Mouse (Mus musculus) midbrain, embryonic 12.5 days (tissue): Measurements from ENCODE around the gene Ralgps2. TPM values are rescaled to one million over a fixed set of nuclear protein-coding genes. Genes with fewer than 3 reads are reported as not detected.

Experiments used
- ATAC-seq: fragments of 200-750 bp; cut with Nextera tagmentation; 2 replicates; pipeline ENCODE4 v1.8.0; 2017; ENCODE audit warnings: low read depth, moderate TSS enrichment, moderate library complexity; ENCODE audit not compliant: low FRiP score
- H3K27ac ChIP-seq: fragments of 300-500 bp; sonication (generic); replicated peaks from 2 replicates; pipeline ENCODE4 v1.5.1; 2016; ENCODE audit warnings: mild to moderate bottlenecking
- H3K27me3 ChIP-seq: fragments of 300-500 bp; sonication (generic); 2 replicates; pipeline ENCODE4 v1.6.1; 2016; ENCODE audit warnings: mild to moderate bottlenecking
- H3K36me3 ChIP-seq: fragments of 300-500 bp; sonication (generic); 2 replicates; pipeline ENCODE4 v1.6.1; 2016
- H3K4me1 ChIP-seq: fragments of 300-500 bp; sonication (generic); 2 replicates; pipeline ENCODE4 v1.6.1; 2016
- H3K4me2 ChIP-seq: fragments of 300-500 bp; sonication (generic); replicated peaks from 2 replicates; pipeline ENCODE4 v1.6.1; 2016; ENCODE audit warnings: mild to moderate bottlenecking, moderate library complexity
- H3K4me3 ChIP-seq: fragments of 300-500 bp; sonication (generic); 2 replicates; pipeline ENCODE4 v1.5.1; 2016; ENCODE audit warnings: mild to moderate bottlenecking
- H3K9ac ChIP-seq: fragments of 300-500 bp; sonication (generic); replicated peaks from 2 replicates; pipeline ENCODE4 v1.6.1; 2016; ENCODE audit warnings: mild to moderate bottlenecking, moderate library complexity
- H3K9me3 ChIP-seq: fragments of 300-500 bp; sonication (generic); 2 replicates; pipeline ENCODE4 v1.6.1; 2016; ENCODE audit warnings: mild to moderate bottlenecking
- WGBS: fragments of 180-500 bp; shearing (Covaris S2); methylation state at CpG from one replicate; pipeline ENCODE4 v1.1.7; 2016; 5-methylcytosine and 5-hydroxymethylcytosine counted together
- polyA plus RNA-seq: library from polyadenylated mRNA; unstranded; fragments of >200 nt; fragmentation: Nextera tagmentation; extraction: Ambion mirVana; gene quantifications from 2 replicates; pipeline ENCODE4 v1.2.1, GENCODE M21; 2016

Ralgps2 gene
- polyA plus RNA-seq, 1 experiment from 2014 or later = 125 TPM

- ATAC-seq = no peak
- Histone ChIP-seq H3K9me3 (no peaks in the 10 kb centered on the region), H3K4me3 (peak overlapping the region; percentile 98), H3K4me2 (peak overlapping the region; percentile 76), H3K27ac (no peak overlapping the region), H3K9ac (no peak overlapping the region), H3K4me1 (peaks cover 16% of the 10 kb centered on the region; the same call in 1 of the 2 replicates), H3K36me3 (no peaks in the 10 kb centered on the region), H3K27me3 (peaks cover 5% of the 10 kb centered on the region; the same call in 1 of the 2 replicates)
- WGBS = 51% methylated on average over 7 of the region's 7 CpGs
These were observed 1.2 kb upstream of the Ralgps2 start for GRCm38 (mm10) chr1:156940584-156940983.

- H3K4me1 ChIP-seq = peaks cover 16% of the 10 kb centered on the region; the same call in 1 of the 2 replicates
- peak overlapping the region; percentile 97 for H3K27ac ChIP-seq
- 3% methylated on average over 8 of the region's 8 CpGs for WGBS
- no peaks in the 10 kb centered on the region for H3K36me3 ChIP-seq
- H3K9ac ChIP-seq = peak overlapping the region; percentile 96
- H3K27me3 ChIP-seq = peaks cover 5% of the 10 kb centered on the region; the same call in 1 of the 2 replicates
- H3K4me2 ChIP-seq = peak overlapping the region; percentile 76
- H3K9me3 ChIP-seq = no peaks in the 10 kb centered on the region
- H3K4me3 ChIP-seq = peak overlapping the region; percentile 98
- ATAC-seq = peak; percentile 11; the same call in 1 of the 2 replicates
These were observed 706 bp upstream of the Ralgps2 start for GRCm38 (mm10) chr1:156940142-156940522.

GRCm38 (mm10) chr1:156938705-156939242 lies 652 bp downstream of the Ralgps2 start:
- Histone ChIP-seq H3K36me3 (no peaks in the 10 kb centered on the region), H3K4me2 (peak overlapping the region; percentile 76), H3K9me3 (no peaks in the 10 kb centered on the region), H3K4me1 (peaks cover 16% of the 10 kb centered on the region; the same call in 1 of the 2 replicates), H3K4me3 (peak overlapping the region; percentile 98), H3K27ac (peak overlapping the region; percentile 97), H3K9ac (peak overlapping the region; percentile 96), H3K27me3 (peaks cover 5% of the 10 kb centered on the region; the same call in 1 of the 2 replicates)
- peak; percentile 76 for ATAC-seq
- WGBS = under 1% methylated on average over 51 of the region's 51 CpGs

DNA sequence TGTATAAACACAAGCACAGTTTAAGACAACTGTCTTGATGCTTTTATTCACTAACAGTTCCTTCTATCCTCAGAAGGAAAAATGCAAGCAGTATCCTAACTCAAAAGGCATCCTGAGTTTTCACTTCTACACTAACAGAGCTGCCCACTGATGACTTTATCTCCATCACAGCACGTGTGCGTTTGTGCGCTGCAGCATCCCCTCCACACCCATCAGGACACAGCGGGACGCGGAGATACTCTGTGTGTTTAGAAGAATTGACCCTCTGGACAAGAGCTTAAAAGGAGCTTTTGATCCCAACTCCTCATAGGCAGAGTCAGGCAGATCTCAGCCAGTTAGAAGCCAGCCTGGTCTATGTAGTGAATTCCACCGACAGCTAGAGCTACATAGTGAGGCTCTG lies 2.0 kb downstream of the Ralgps2 start:
- no peak for ATAC-seq
- H3K4me3 ChIP-seq = 0 out of 2 replicates have a peak overlapping the region, but pooled peaks have one; percentile 0

DNA sequence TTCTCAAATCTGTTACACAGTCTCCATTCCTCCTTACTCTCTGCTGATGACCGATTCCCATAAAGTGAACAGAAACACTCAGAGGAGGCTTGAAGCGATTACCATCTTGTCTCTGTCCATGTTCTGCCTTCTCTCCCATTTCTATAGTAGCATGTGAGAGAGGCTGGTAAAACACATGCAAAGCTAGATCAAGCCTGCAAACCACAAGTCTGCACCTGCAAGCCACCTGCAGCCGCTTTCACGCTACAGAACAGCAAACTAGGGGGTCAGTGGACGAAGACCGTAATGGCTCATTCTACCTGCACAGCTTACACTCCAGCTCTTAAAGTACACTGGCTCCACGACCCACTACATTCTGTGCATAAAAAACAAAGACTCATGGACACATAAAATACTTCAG lies 5.7 kb downstream of the Ralgps2 start:
- no peaks in the 10 kb centered on the region for H3K27me3 ChIP-seq
- no peak overlapping the region for H3K4me3 ChIP-seq
- peaks cover 25% of the 10 kb centered on the region for H3K4me1 ChIP-seq
- H3K36me3 ChIP-seq = no peaks in the 10 kb centered on the region
- 92% methylated on average over 7 of the region's 7 CpGs for WGBS
- no peak overlapping the region for H3K9ac ChIP-seq
- no peaks in the 10 kb centered on the region for H3K9me3 ChIP-seq
- no peak overlapping the region for H3K4me2 ChIP-seq
- ATAC-seq = no peak
- H3K27ac ChIP-seq = no peak overlapping the region

More for the DNA sequence above, 2.0 kb downstream of the Ralgps2 start:
- Histone ChIP-seq H3K27me3 (peaks cover 5% of the 10 kb centered on the region; the same call in 1 of the 2 replicates), H3K9me3 (no peaks in the 10 kb centered on the region), H3K4me2 (peak overlapping the region; percentile 25; the same call in 1 of the 2 replicates), H3K36me3 (no peaks in the 10 kb centered on the region), H3K4me1 (peaks cover 16% of the 10 kb centered on the region; the same call in 1 of the 2 replicates), H3K9ac (no peak overlapping the region), H3K27ac (no peak overlapping the region)
- WGBS = 69% methylated on average over 7 of the region's 7 CpGs

DNA sequence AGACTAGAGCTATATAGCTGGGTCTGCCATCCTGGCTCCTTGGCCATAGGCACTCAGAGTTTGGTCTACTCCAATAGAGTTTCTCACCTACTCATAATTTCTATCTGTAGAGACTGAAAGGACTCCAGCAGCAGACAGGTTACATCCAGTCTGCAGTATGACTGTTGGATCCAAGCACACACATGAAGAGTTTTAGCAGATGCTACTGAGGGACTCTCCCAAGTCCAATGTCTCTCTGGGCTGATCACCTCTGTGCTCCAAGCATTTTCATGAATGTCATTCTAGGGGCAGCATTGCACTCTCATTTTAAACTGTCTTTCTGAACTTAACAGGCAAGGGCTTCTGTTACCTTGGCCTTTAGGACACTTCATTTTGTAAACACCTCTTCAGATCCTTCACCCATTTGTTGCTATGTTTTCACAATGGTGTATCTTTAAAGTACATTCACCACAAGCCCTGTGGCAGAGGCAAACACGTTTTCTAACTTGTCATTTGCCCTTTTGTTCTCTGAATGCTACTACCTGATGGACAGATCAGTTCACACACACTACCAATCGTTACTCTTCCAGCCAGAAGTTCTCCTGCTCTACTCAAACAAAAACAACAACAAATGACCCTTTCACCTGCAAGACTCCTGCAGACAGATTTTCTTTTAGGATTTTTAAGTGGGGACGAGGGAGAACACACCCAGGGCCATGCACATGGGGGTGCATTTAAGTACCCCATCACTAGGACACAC lies 7.2 kb downstream of the Ralgps2 start:
- no peak overlapping the region for H3K9ac ChIP-seq
- peaks cover 26% of the 10 kb centered on the region for H3K4me1 ChIP-seq
- ATAC-seq = no peak
- H3K27me3 ChIP-seq = no peaks in the 10 kb centered on the region
- H3K4me3 ChIP-seq = no peak overlapping the region
- no peak overlapping the region for H3K27ac ChIP-seq
- 39% methylated on average over 3 of the region's 3 CpGs for WGBS
- H3K36me3 ChIP-seq = no peaks in the 10 kb centered on the region
- H3K9me3 ChIP-seq = no peaks in the 10 kb centered on the region
- no peak overlapping the region for H3K4me2 ChIP-seq

GRCm38 (mm10) chr1:156931106-156931870 lies 8.1 kb downstream of the Ralgps2 start:
- Histone ChIP-seq H3K27ac (no peak overlapping the region), H3K4me3 (no peak overlapping the region), H3K36me3 (no peaks in the 10 kb centered on the region), H3K9ac (no peak overlapping the region), H3K27me3 (no peaks in the 10 kb centered on the region), H3K4me2 (no peak overlapping the region), H3K9me3 (no peaks in the 10 kb centered on the region), H3K4me1 (peaks cover 28% of the 10 kb centered on the region)
- no peak for ATAC-seq
- 71% methylated on average over 10 of the region's 10 CpGs for WGBS

GRCm38 (mm10) chr1:156930263-156930662 lies 9.2 kb downstream of the Ralgps2 start:
- Histone ChIP-seq H3K36me3 (no peaks in the 10 kb centered on the region), H3K4me3 (no peak overlapping the region), H3K27ac (no peak overlapping the region), H3K27me3 (no peaks in the 10 kb centered on the region), H3K4me2 (no peak overlapping the region), H3K9ac (no peak overlapping the region), H3K4me1 (peaks cover 31% of the 10 kb centered on the region), H3K9me3 (no peaks in the 10 kb centered on the region)
- 69% methylated on average over 4 of the region's 5 CpGs for WGBS
- ATAC-seq = no peak

- Histone ChIP-seq H3K4me3 (no peak overlapping the region), H3K27ac (no peak overlapping the region), H3K4me2 (no peak overlapping the region), H3K36me3 (no peaks in the 10 kb centered on the region), H3K9ac (no peak overlapping the region), H3K27me3 (no peaks in the 10 kb centered on the region), H3K9me3 (no peaks in the 10 kb centered on the region), H3K4me1 (peaks cover 31% of the 10 kb centered on the region)
- ATAC-seq = no peak
- WGBS = 93% methylated on average over 4 of the region's 4 CpGs
These were observed 11.2 kb downstream of the Ralgps2 start for GRCm38 (mm10) chr1:156928255-156928654.

DNA sequence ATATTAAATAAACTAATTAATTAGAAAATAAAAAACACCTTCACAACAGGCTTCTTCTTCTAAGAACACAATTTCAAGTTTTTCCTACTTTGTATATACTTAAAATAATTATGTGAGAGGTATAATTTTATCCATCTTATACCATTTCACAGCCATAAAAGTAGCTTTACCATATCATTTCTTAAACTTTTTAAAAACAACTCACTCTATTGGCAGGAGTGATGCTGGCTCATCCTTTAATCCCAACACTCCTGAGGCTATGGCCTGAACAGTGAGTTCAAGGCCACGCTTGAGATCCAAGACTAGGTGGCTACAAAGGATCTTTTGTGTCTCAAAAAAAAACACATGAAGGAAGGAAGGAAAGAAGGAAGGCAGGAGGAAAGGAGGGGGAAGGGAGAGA lies 15.9 kb downstream of the Ralgps2 start:
- no peak overlapping the region for H3K9ac ChIP-seq
- no peaks in the 10 kb centered on the region for H3K36me3 ChIP-seq
- peaks cover 38% of the 10 kb centered on the region for H3K4me1 ChIP-seq
- no peak overlapping the region for H3K4me2 ChIP-seq
- no peak overlapping the region for H3K27ac ChIP-seq
- H3K27me3 ChIP-seq = no peaks in the 10 kb centered on the region
- no peak for ATAC-seq
- 85% methylated on average over 1 of the region's 1 CpGs for WGBS
- no peaks in the 10 kb centered on the region for H3K9me3 ChIP-seq
- H3K4me3 ChIP-seq = no peak overlapping the region

DNA sequence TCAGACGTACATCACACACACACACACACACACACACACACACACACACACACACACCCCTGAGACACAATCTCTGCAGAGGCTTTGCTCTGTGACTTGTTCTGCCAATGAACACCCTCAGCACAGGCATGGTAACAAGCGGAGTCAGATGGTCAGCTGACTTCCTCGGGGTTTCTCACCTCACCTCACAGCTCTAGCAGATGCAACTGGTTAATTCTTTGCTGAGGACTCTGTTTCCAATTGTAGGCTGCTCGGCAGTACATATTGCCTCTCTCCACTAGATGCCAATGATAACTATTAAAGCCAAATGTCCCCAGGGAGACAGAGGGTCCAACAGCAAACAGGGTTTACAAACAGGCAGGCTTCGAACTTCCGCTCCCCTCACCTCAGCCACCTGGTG lies 16.5 kb downstream of the Ralgps2 start:
- Histone ChIP-seq H3K9me3 (no peaks in the 10 kb centered on the region), H3K4me2 (no peak overlapping the region), H3K4me3 (no peak overlapping the region), H3K9ac (no peak overlapping the region), H3K4me1 (peaks cover 38% of the 10 kb centered on the region), H3K36me3 (no peaks in the 10 kb centered on the region), H3K27ac (no peak overlapping the region), H3K27me3 (no peaks in the 10 kb centered on the region)
- no peak for ATAC-seq
- WGBS = 82% methylated on average over 6 of the region's 6 CpGs
